Mouse (Mus musculus) heart, embryonic 16.5 days (tissue): ENCODE measurements around the gene Oprm1. TPM values are rescaled to one million over a fixed set of nuclear protein-coding genes. Genes with fewer than 3 reads are reported as not detected.

Source experiments
- ATAC-seq: fragments of 200-750 bp; cut with Nextera tagmentation; replicated peaks from 2 replicates; pipeline ENCODE4 v1.8.0; 2017; ENCODE audit warnings: moderate number of reproducible peaks; ENCODE audit not compliant: insufficient read depth, low FRiP score; ENCODE audit errors: extremely low read depth
- H3K27ac ChIP-seq: fragments of 300-500 bp; sonication (generic); 2 replicates; pipeline ENCODE4 v1.5.1; 2014; ENCODE audit warnings: mild to moderate bottlenecking, low read length, control low read depth, moderate library complexity
- H3K27me3 ChIP-seq: fragments of 300-500 bp; sonication (generic); 2 replicates; pipeline ENCODE4 v1.6.1; 2014; ENCODE audit warnings: low read length, mixed read lengths; ENCODE audit not compliant: control insufficient read depth, insufficient read depth
- H3K36me3 ChIP-seq: fragments of 300-500 bp; sonication (generic); 2 replicates; pipeline ENCODE4 v1.6.1; 2014; ENCODE audit not compliant: control insufficient read depth, insufficient read depth
- H3K4me1 ChIP-seq: fragments of 300-500 bp; sonication (generic); 2 replicates; pipeline ENCODE4 v1.6.1; 2014; ENCODE audit warnings: low read length, mixed read lengths; ENCODE audit not compliant: control insufficient read depth, insufficient read depth
- H3K4me2 ChIP-seq: fragments of 300-500 bp; sonication (generic); 2 replicates; pipeline ENCODE4 v1.6.1; 2014; ENCODE audit warnings: low read depth, mild to moderate bottlenecking, control low read depth, low read length
- H3K4me3 ChIP-seq: fragments of 300-500 bp; sonication (generic); 2 replicates; pipeline ENCODE4 v1.5.1; 2014; ENCODE audit warnings: mild to moderate bottlenecking, control low read depth, low read length
- H3K9ac ChIP-seq: fragments of 300-500 bp; sonication (generic); 2 replicates; pipeline ENCODE4 v1.6.1; 2014; ENCODE audit warnings: low read length, control low read depth
- H3K9me3 ChIP-seq: fragments of 300-500 bp; sonication (generic); replicated peaks from 2 replicates; pipeline ENCODE4 v1.6.1; 2016; ENCODE audit warnings: low read length; ENCODE audit not compliant: control insufficient read depth
- WGBS: fragments of 180-500 bp; shearing (Covaris S2); extraction: QIAGEN DNeasy Blood & Tissue Kit; methylation state at CpG from one replicate; pipeline ENCODE4 v1.1.7; 2014; 5-methylcytosine and 5-hydroxymethylcytosine counted together
- polyA plus RNA-seq: library from polyadenylated mRNA; unstranded; fragments of >200 nt; fragmentation: Nextera tagmentation; extraction: Ambion mirVana; gene quantifications from 2 replicates; pipeline ENCODE4 v1.2.1, GENCODE M21; 2015

Gene Oprm1
- polyA plus RNA-seq, 1 experiment from 2014 or later, result not detected

DNA sequence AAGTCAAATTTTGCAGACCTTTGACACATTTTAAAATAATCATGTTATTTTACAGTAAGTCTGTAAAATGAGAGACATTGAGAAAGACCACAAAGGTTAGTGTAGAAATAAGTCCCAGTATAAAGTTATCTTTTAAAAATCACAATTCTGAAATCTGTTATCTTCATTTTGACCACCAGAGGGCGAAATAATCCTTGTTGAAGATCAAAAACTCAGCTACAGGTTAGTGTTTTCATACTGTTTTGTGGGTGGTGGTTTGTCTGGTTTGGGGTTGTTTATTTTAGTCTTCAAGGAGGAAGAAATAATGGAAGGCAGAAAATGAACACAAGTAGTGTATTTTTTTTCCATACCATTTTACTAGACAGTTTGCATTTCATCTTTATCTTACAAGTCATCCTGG is 127.2 kb downstream of the Oprm1 start:
- WGBS, result 0% methylated on average over 1 of the region's 1 CpGs
- Histone ChIP-seq H3K9ac (no peak overlapping the region), H3K27ac (no peak overlapping the region), H3K9me3 (no peaks in the 10 kb centered on the region), H3K36me3 (no peaks in the 10 kb centered on the region), H3K4me3 (no peak overlapping the region), H3K4me2 (no peak overlapping the region), H3K27me3 (no peaks in the 10 kb centered on the region), H3K4me1 (no peaks in the 10 kb centered on the region)
- no peak for ATAC-seq

DNA sequence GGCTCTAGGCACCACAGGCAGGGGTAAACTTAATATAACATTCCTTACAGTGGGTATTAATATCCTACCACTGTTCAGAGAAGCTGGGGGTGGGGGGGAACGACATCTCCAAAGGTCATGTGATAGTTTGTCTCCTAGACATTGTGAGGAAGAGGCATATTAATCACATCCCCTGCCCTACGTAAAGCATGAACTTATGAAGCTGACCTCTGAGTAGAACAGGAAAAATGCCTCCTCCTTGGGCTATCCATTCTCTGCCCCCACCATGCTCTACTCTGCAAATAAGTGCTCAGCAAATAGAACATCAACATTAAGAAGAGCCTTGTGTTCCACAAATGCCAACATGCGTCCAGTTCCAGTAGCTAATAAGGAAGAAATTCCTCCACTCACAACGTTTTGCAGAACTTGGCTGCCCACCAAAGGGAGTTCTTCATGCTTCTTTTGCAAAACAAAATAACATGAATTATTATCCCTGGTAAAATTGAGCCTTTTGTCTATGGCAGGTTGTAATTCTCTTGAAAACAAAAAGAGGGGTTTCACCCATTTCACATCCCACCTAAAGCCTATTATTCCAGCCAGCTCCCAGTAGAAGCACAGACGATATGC is 131.4 kb downstream of the Oprm1 start:
- H3K4me2 ChIP-seq, result no peak overlapping the region
- no peak overlapping the region for H3K9ac ChIP-seq
- H3K9me3 ChIP-seq, result no peaks in the 10 kb centered on the region
- no peaks in the 10 kb centered on the region for H3K36me3 ChIP-seq
- ATAC-seq, result no peak
- 55% methylated on average over 5 of the region's 5 CpGs for WGBS
- H3K27ac ChIP-seq, result no peak overlapping the region
- no peak overlapping the region for H3K4me3 ChIP-seq
- H3K27me3 ChIP-seq, result no peaks in the 10 kb centered on the region
- no peaks in the 10 kb centered on the region for H3K4me1 ChIP-seq

DNA sequence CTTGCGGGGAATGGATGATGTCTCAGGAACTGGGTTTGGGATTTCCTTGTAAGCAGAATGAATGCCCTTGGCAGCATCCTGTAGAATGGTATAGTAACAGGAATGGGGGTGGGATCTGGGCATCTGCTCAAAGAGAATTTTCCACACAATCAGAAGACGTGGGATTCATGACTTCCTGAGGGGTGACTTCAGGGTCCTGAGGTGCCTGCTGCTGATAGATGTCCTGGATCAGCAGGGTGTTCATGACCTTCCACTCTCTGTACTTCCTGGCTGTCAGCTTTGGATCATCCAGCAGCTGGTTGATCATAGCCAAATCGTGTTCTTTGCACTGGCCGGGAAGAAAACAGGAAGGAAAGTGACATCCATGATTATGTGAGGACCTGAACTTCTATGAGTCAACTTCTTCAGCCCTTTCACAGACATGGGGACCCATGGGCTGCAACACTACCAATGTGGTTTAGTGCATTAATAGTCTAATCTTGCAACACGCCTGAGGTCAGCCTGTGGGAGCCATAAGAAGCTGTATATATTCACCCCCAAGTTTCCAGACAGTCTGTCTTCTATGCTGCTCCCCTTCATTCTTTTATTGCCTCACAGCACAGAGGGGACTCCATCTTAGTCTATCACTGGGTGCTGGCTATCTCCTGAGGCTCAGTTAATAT is 132.2 kb downstream of the Oprm1 start:
- H3K4me1 ChIP-seq, result no peaks in the 10 kb centered on the region
- no peak overlapping the region for H3K4me2 ChIP-seq
- no peaks in the 10 kb centered on the region for H3K36me3 ChIP-seq
- H3K4me3 ChIP-seq, result no peak overlapping the region
- H3K9ac ChIP-seq, result no peak overlapping the region
- no peaks in the 10 kb centered on the region for H3K27me3 ChIP-seq
- ATAC-seq, result no peak
- 60% methylated on average over 5 of the region's 5 CpGs for WGBS
- H3K9me3 ChIP-seq, result no peaks in the 10 kb centered on the region
- no peak overlapping the region for H3K27ac ChIP-seq

DNA sequence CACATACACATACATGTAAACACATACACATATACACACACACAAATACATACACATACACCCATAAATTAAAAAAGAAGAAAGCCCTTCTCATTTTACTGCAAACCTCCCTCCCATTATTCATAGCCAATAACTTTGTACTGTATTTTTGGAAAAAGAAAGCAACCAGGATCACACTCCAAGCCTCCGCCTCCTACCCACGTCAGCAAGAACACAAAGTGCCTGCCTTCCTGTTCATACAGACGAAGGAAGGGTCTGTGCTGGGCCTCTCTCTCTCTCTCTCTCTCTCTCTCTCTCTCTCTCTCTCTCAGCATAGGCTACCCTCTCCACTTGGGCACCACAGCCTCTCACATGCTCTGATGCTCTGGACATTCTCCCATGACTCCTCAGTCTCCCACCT is 137.5 kb downstream of the Oprm1 start:
- Histone ChIP-seq H3K27me3 (no peaks in the 10 kb centered on the region), H3K4me2 (no peak overlapping the region), H3K4me3 (no peak overlapping the region), H3K4me1 (no peaks in the 10 kb centered on the region), H3K9ac (no peak overlapping the region), H3K27ac (no peak overlapping the region), H3K36me3 (no peaks in the 10 kb centered on the region), H3K9me3 (no peaks in the 10 kb centered on the region)
- 60% methylated on average over 3 of the region's 3 CpGs for WGBS
- ATAC-seq, result no peak

DNA sequence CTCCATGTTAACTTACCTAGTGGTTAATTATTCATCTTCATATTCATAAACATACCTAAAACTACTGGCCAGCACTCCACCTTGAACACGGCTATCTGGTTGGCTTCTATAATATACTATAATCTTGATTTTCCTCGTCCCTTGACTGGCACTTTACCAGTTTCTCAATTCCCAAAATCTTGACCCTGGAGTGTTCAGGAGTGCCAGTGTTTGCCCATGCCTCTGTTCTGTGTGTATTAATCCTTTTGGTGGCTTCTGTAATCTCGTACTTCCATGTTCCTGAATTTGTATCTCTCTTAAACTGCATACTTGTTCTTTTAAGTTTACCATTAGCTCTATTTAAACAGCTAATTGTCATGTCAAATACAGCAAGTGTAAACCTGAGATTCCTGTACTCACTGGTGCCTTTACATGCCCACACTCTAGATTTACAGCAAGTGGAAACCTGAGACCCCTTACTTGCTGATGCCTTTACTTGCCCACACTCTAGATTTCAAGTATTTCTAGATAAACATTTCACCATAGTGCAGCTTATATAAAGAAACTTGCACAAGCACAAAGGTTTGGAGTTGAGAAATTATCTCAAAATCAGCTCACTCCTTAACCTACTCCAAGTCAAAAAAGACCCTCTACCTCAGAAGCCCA is 138.5 kb downstream of the Oprm1 start:
- H3K4me1 ChIP-seq, result no peaks in the 10 kb centered on the region
- no peaks in the 10 kb centered on the region for H3K9me3 ChIP-seq
- H3K36me3 ChIP-seq, result no peaks in the 10 kb centered on the region
- H3K4me3 ChIP-seq, result no peak overlapping the region
- H3K4me2 ChIP-seq, result no peak overlapping the region
- H3K9ac ChIP-seq, result no peak overlapping the region
- no peaks in the 10 kb centered on the region for H3K27me3 ChIP-seq
- no peak for ATAC-seq
- WGBS, result 66% methylated on average over 3 of the region's 3 CpGs
- no peak overlapping the region for H3K27ac ChIP-seq

DNA sequence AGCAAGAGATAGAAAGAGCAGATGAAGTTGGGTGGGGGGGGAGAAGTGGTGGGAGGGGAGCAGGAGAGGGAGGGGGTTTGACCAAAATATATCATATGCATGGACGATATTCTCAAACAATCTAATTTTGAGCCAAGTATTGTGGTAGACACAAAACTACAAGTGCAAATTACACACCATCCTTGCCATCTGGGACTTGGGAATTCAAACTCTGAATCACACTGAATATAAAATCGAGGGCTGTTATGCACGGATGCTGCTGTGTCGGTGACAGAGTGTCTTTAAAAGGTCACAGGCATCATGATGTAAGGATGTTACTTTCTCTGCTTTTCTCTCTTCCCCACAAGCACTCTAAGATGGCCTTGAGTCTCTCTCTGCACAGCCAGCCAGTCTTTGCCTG is 141.8 kb downstream of the Oprm1 start:
- no peaks in the 10 kb centered on the region for H3K9me3 ChIP-seq
- no peak overlapping the region for H3K27ac ChIP-seq
- no peak overlapping the region for H3K4me2 ChIP-seq
- no peaks in the 10 kb centered on the region for H3K4me1 ChIP-seq
- H3K27me3 ChIP-seq, result no peaks in the 10 kb centered on the region
- H3K4me3 ChIP-seq, result no peak overlapping the region
- H3K36me3 ChIP-seq, result no peaks in the 10 kb centered on the region
- ATAC-seq, result no peak
- H3K9ac ChIP-seq, result no peak overlapping the region
- WGBS, result 81% methylated on average over 4 of the region's 4 CpGs

DNA sequence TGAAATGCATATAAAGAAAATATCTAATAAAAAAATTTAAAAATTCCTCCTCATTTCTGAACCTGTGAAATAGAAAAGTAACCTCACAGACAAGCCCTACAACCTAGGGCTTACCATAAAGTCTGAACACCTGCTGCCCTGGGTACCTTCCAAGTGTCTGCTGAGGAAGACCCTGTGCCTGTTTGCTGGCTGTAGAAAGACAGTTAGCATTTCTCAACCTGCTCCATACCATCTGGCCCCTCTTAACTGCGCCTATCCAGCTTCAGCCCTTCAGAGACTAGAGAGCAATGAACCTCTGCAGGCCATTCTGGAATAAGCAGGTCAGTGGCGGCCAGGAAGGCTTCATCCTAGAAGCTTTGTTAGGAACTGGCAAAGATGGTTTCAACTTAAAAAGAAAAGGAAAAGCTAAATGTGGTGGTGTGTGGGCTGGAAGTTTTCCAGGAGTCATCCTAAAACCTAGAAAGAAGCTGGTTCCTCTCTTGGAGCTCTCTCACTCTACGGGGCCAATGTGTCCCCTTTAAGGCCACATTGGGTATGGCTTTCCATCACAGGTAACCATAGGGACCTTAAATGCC is 143.6 kb downstream of the Oprm1 start:
- Histone ChIP-seq H3K4me2 (no peak overlapping the region), H3K4me3 (no peak overlapping the region), H3K9me3 (no peaks in the 10 kb centered on the region), H3K27me3 (no peaks in the 10 kb centered on the region), H3K27ac (no peak overlapping the region), H3K4me1 (no peaks in the 10 kb centered on the region), H3K36me3 (no peaks in the 10 kb centered on the region), H3K9ac (no peak overlapping the region)
- WGBS, result 79% methylated on average over 3 of the region's 3 CpGs
- ATAC-seq, result no peak

DNA sequence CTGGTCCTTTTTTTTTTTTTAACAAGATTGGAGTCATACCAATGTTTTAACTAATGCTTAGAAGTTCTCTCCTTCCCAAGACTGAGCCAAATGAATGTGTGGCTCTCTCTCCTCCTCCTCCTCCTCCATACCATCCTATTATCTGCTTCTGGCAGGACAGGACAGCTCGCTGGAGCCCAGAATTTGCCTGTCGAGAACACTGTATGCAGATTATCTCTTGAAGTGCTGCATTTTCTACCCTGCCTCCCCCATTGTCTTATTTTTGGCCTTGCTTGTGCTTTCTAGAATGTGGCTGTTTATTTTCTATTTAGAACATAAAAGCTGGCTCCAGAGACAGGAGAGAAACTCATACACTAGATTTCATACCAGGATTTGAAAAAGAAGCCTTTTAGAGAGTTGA is 151.5 kb downstream of the Oprm1 start:
- Histone ChIP-seq H3K4me1 (no peaks in the 10 kb centered on the region), H3K4me3 (no peak overlapping the region), H3K4me2 (no peak overlapping the region), H3K9ac (no peak overlapping the region), H3K27ac (no peak overlapping the region), H3K27me3 (no peaks in the 10 kb centered on the region), H3K9me3 (no peaks in the 10 kb centered on the region), H3K36me3 (no peaks in the 10 kb centered on the region)
- WGBS, result 36% methylated on average over 2 of the region's 2 CpGs
- ATAC-seq, result no peak

DNA sequence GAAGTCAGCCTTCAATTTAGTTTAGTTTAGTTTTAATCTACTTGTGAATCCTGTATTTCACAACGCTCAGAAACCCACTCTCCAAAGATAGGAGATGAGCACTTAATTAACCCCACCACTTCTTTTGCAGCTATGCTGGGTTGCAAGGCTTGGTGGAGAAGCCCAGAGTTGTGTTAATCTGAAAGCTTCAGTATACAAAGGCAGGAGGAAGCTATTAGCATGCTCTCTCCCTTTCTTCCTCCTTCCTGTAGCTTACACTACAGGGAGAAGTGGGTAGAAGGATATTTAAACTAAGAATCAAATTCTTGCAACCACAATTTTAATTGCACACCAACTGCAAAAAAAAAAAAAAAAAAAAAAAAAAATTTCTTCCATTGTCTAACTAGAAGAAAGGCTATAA is 157.7 kb downstream of the Oprm1 start:
- WGBS, result 60% methylated on average over 1 of the region's 1 CpGs
- Histone ChIP-seq H3K27me3 (no peaks in the 10 kb centered on the region), H3K4me2 (no peak overlapping the region), H3K27ac (no peak overlapping the region), H3K4me1 (no peaks in the 10 kb centered on the region), H3K4me3 (no peak overlapping the region), H3K9me3 (no peaks in the 10 kb centered on the region), H3K9ac (no peak overlapping the region), H3K36me3 (no peaks in the 10 kb centered on the region)
- no peak for ATAC-seq
